Mouse (Mus musculus) left cerebral cortex, postnatal 36 days (tissue): ENCODE measurements around the gene Sema3g. TPM values are rescaled to one million over a fixed set of nuclear protein-coding genes. Genes with fewer than 3 reads are reported as not detected.
A peak's percentile ranks its signal among the peaks of the same experiment; 100 is the strongest.

Experiments
- DNase-seq, 2 experiments: peaks; one replicate each; pipeline ENCODE4 v3.0.0; 2021 to 2022; ENCODE audit warnings: low spot score in 2 of 2, mixed read lengths in 1 of 2
- intact Hi-C: fragments of 180-260 bp; cut with DNase I; formaldehyde crosslinking; loops from one replicate; pipeline ENCODE4 v1.15.1; 2025
- total RNA-seq, 2 experiments: library from RNA; stranded (reverse); gene quantifications; 2 replicates each; pipeline ENCODE4 v1.2.3; 2021

Sema3g gene
- total RNA-seq, 2 experiments from 2014 or later, result 4.4 to 5.8 TPM

GRCm38 (mm10) chr14:31258476-31259050 lies 40.9 kb downstream of the Sema3g start:
- intact Hi-C loops, result no loop called here
- no peak for DNase-seq

GRCm38 (mm10) chr14:31260374-31260773 lies 42.7 kb downstream of the Sema3g start:
- intact Hi-C loops, result no loop called here
- DNase-seq, result no peak

GRCm38 (mm10) chr14:31260932-31261331 lies 43.3 kb downstream of the Sema3g start:
- intact Hi-C loops, result no loop called here
- no peak for DNase-seq

GRCm38 (mm10) chr14:31267649-31268048 lies 50.0 kb downstream of the Sema3g start:
- peak; percentile 33 to 53 for DNase-seq
- intact Hi-C loops, result no loop called here

GRCm38 (mm10) chr14:31268301-31269001 lies 50.8 kb downstream of the Sema3g start:
- intact Hi-C loops, result no loop called here
- peak; percentile 70 to 71 for DNase-seq

- intact Hi-C loops, result loop anchor here (5.0 kb wide), 2 partner anchors 68 to 203 kb away; partner anchors contain the start of gene Capn7
Measured at GRCm38 (mm10) chr14:31269456-31270100, 51.9 kb downstream of the Sema3g start.

GRCm38 (mm10) chr14:31271121-31271520 lies 53.5 kb downstream of the Sema3g start:
- DNase-seq, result no peak
- intact Hi-C loops, result loop anchor here (5.0 kb wide), 2 partner anchors 66 to 201 kb away; partner anchors contain the start of gene Capn7

More at GRCm38 (mm10) chr14:31269456-31270100, 51.9 kb downstream of the Sema3g start:
- DNase-seq, result peak; percentile 33 to 40

- intact Hi-C loops, result loop anchor here (5.0 kb wide), 2 partner anchors 65 to 200 kb away; partner anchors contain the start of gene Capn7
- DNase-seq, result peak; percentile 69 to 74
Measured at GRCm38 (mm10) chr14:31272164-31272563, 54.5 kb downstream of the Sema3g start.

Other genes starting within 250 kb of the Sema3g start
- gene Glt8d1, start 216.5 kb upstream of the Sema3g start, total RNA-seq, result 10 to 100 TPM; 27.9 to 43.2 TPM
- 100 to 1,000 TPM; 151 to 164 TPM for gene Spcs1, start 216.2 kb upstream of the Sema3g start, total RNA-seq
- gene Pbrm1, start 198.7 kb upstream of the Sema3g start, total RNA-seq, result 10 to 100 TPM; 50.1 to 57.6 TPM
- 10 to 100 TPM; 41.8 to 53.9 TPM for gene Gnl3, start 198.7 kb upstream of the Sema3g start, total RNA-seq
- 10 to 100 TPM; 24.6 to 32.9 TPM for gene Smim4, start 88.9 kb upstream of the Sema3g start, total RNA-seq
- gene Nt5dc2, start 86.8 kb upstream of the Sema3g start, total RNA-seq, result 1 to 10 TPM; 2.8 to 4.6 TPM
- gene Stab1, start 49.2 kb upstream of the Sema3g start, total RNA-seq, result 10 to 100 TPM; 22.5 to 23.5 TPM
- 100 to 1,000 TPM in 1 of 2 experiments, 10 to 100 TPM in 1; 41.9 to 150 TPM for gene Tnnc1, start 9.5 kb upstream of the Sema3g start, total RNA-seq
- gene Nisch, start 914 bp upstream of the Sema3g start, total RNA-seq, result 100 to 1,000 TPM; 373 to 412 TPM
- gene Phf7, start 33.5 kb downstream of the Sema3g start, total RNA-seq, result 1 to 10 TPM; 4.4 to 4.6 TPM
- 100 to 1,000 TPM; 144 to 148 TPM for gene Bap1, start 33.6 kb downstream of the Sema3g start, total RNA-seq
- 1 to 10 TPM; 4.7 to 4.9 TPM for gene Dnah1, start 106.0 kb downstream of the Sema3g start, total RNA-seq
- gene Capn7, start 118.8 kb downstream of the Sema3g start, total RNA-seq, result 10 to 100 TPM; 31.0 to 39.9 TPM
- gene Sh3bp5, start 218.2 kb downstream of the Sema3g start, total RNA-seq, result 10 to 100 TPM; 60.1 to 60.2 TPM